Mouse (Mus musculus) embryonic fibroblast, embryonic 13.5 days (primary cell): ENCODE measurements around the gene Arhgef10l. TPM values are rescaled to one million over a fixed set of nuclear protein-coding genes. Genes with fewer than 3 reads are reported as not detected.

Source experiments
- H3K27ac ChIP-seq: 2 replicates; pipeline ENCODE4 v1.5.1; 2012; ENCODE audit warnings: low read length, control low read depth, inconsistent platforms; ENCODE audit not compliant: insufficient read depth
- H3K4me1 ChIP-seq: 2 replicates; pipeline ENCODE4 v1.6.1; 2011; ENCODE audit warnings: low read length; ENCODE audit not compliant: control insufficient read depth, insufficient read depth
- H3K4me3 ChIP-seq: 2 replicates; pipeline ENCODE4 v1.5.1; 2011; ENCODE audit warnings: mild to moderate bottlenecking, control low read depth, low read length; ENCODE audit not compliant: insufficient read depth
- CTCF ChIP-seq: IDR thresholded peaks from 2 replicates; pipeline ENCODE4 v1.5.1; 2011; ENCODE audit warnings: mild to moderate bottlenecking, control low read depth, low read length, moderate library complexity, borderline replicate concordance; ENCODE audit not compliant: insufficient read depth
- POLR2A ChIP-seq: IDR thresholded peaks from 2 replicates; pipeline ENCODE4 v1.6.1; 2011; ENCODE audit warnings: low read depth, mild to moderate bottlenecking, control low read depth, low read length, moderate library complexity
- polyA plus RNA-seq: library from polyadenylated mRNA; stranded (reverse); fragments of >200 nt; gene quantifications from 2 replicates; pipeline ENCODE4 v1.2.4, GENCODE M21; 2011; ENCODE audit warnings: low read depth; ENCODE audit not compliant: missing spikeins, insufficient read length

The Arhgef10l gene
- polyA plus RNA-seq, 1 experiment = 12.6 TPM

DNA sequence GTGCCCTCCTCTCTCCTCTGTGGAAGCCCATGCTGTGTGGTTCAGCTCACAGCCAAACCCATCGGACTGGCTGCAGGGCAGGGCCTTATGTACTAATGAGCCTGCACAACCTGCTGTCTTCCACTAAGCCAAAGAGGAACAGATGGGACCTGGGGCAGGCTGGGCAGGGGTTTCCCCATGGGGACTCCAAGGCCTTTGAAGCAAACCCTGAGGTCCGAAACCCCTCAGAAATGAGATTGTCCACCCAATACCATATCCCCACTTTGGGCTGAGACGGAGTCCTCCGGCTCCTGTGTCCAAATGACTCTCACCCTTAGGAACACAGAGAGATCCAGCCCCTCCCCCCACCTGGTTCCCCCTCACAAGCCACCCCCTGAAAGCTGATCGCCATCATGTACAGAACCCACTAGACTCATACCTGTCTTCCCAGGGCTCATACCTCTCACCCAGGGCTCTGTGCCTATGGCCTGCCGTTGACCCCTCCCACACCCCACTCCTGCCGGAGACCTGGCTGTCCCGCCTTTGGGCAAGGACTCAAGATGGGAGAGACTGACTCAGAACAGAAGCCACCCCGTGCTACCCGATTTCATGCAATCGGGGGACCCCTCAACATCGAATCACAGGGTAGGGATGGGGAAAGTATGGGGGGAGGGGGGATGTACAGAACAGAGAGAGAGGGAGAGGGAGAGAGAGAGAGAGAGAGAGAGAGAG is 17.9 kb downstream of the Arhgef10l start:
- H3K4me3 ChIP-seq = peak overlapping the region; percentile 60
- no peak for TF ChIP-seq CTCF
- peak; percentile 44; the same call in 1 of the 2 replicates for TF ChIP-seq POLR2A
- no peaks in the 10 kb centered on the region for H3K4me1 ChIP-seq
- H3K27ac ChIP-seq = peak overlapping the region; percentile 20; the same call in 1 of the 2 replicates

GRCm38 (mm10) chr4:140645638-140646037 is 20.2 kb downstream of the Arhgef10l start:
- no peak overlapping the region for H3K27ac ChIP-seq
- H3K4me3 ChIP-seq = no peak overlapping the region

GRCm38 (mm10) chr4:140644701-140645100 is 21.1 kb downstream of the Arhgef10l start:
- Histone ChIP-seq H3K4me3 (no peak overlapping the region), H3K27ac (no peak overlapping the region), H3K4me1 (no peaks in the 10 kb centered on the region)
- TF ChIP-seq POLR2A = no peak
- no peak for TF ChIP-seq CTCF

More at GRCm38 (mm10) chr4:140645638-140646037, 20.2 kb downstream of the Arhgef10l start:
- no peak for TF ChIP-seq CTCF
- no peak for TF ChIP-seq POLR2A
- no peaks in the 10 kb centered on the region for H3K4me1 ChIP-seq

DNA sequence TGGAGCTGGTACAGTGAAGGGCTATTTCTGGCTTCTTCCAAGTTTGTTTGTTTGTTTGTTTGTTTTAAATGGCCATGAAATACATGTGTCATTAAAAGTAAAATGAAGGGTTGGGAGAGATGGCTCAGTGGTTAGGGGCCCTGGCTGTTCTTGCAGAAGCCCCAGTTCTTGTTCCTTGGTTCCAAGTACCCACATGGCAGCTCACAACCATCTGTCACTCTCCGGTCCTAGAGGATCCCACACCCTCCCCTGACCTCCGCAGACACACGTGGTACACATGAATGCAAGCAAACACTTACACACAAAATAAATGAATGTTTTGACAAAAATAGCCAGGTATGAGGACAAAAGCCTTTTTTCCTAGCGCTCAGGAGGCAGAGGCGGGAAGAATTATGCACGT is 21.5 kb downstream of the Arhgef10l start:
- no peaks in the 10 kb centered on the region for H3K4me1 ChIP-seq
- TF ChIP-seq CTCF (no peak), POLR2A (no peak)
- no peak overlapping the region for H3K27ac ChIP-seq
- H3K4me3 ChIP-seq = no peak overlapping the region

DNA sequence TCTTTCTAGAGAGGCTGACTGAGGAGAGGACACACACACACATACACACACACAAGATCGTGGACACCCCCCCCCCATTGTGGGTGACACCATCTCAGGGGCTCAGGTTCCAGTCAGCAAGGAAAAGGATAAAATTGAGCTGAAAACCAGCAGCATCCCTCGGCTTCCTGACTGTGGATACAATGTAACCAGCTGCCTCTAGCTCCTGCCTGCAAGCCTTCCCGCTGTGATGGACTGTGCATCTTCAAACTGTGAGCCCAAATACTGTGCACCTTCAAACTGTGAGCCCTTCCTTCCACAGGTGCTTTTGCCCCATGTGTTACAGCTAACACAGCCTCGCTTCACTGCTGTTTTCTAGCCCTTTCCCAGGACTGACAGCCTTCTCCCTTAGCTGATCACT is 23.4 kb downstream of the Arhgef10l start:
- no peaks in the 10 kb centered on the region for H3K4me1 ChIP-seq
- TF ChIP-seq CTCF (no peak), POLR2A (no peak)
- H3K4me3 ChIP-seq = no peak overlapping the region
- no peak overlapping the region for H3K27ac ChIP-seq

- TF ChIP-seq CTCF (no peak), POLR2A (no peak)
- Histone ChIP-seq H3K4me1 (no peaks in the 10 kb centered on the region), H3K27ac (no peak overlapping the region), H3K4me3 (no peak overlapping the region)
Measured at GRCm38 (mm10) chr4:140641414-140641918, 24.3 kb downstream of the Arhgef10l start.

- Histone ChIP-seq H3K4me3 (no peak overlapping the region), H3K4me1 (no peaks in the 10 kb centered on the region), H3K27ac (no peak overlapping the region)
- no peak for TF ChIP-seq POLR2A
- TF ChIP-seq CTCF = no peak
Measured at GRCm38 (mm10) chr4:140640668-140641067, 25.1 kb downstream of the Arhgef10l start.

- no peak overlapping the region for H3K27ac ChIP-seq
- peaks cover 1% of the 10 kb centered on the region; the same call in 1 of the 2 replicates for H3K4me1 ChIP-seq
- TF ChIP-seq CTCF = no peak
- no peak for TF ChIP-seq POLR2A
- H3K4me3 ChIP-seq = no peak overlapping the region
Measured at GRCm38 (mm10) chr4:140640242-140640523, 25.6 kb downstream of the Arhgef10l start.

DNA sequence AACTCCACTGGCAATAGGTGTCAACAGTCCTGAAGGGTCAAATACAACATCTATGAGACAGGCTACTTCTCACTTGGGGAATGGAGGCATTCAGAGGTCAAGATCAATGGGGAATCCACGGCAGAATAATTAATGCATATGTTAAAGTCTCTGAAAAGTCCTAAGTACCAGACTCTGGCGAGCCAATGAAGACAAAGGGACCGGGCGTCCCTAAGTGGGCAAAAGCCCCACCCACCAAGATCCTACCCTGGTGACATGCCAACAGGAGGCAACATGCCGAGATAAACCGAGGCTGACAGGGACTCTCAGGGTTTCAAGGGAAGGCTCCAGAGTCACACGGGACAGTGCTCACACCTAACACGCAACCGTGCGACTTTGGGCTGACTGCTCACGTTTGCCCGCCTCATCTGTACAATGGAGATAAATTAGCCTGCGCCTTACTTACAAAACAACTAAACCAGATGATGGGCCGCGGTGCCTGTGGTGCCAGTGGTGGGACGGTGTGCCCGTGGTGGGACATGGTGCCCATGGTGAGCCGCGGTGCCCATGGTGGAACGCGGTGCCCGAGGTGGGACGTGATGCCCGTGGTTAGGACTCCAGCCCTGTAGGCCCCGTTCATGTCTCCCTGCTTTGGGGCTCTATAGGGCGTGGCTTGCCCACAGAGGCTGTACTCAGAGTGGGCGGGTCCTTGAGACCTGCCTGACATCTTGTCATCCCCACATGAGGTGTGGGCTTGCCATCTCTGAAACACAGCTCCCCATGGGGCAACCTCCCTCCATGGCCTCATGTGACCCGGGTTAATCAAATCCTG is 26.2 kb downstream of the Arhgef10l start:
- Histone ChIP-seq H3K4me3 (no peak overlapping the region), H3K4me1 (peaks cover 7% of the 10 kb centered on the region; the same call in 1 of the 2 replicates), H3K27ac (no peak overlapping the region)
- TF ChIP-seq CTCF (no peak), POLR2A (no peak)

DNA sequence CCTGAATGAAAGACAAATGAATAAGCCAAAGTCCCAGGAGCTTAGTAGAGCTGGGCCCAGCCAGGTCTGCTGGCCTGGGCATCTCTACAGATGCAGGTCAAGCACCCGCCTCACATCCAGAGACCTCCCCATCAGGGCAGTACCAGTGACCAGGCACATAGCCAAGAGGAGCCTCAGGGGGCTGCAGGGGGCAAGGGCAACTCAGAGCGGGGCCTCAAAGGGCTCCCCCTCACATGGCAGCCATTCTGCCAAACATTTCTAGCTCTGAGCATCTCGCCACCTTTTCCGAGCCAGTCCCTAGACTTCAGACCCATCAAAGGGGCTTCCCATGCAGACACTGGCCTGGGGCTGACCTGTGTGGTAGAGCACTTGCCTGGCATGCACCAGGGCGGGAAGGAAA is 27.2 kb downstream of the Arhgef10l start:
- TF ChIP-seq POLR2A (no peak), CTCF (no peak)
- Histone ChIP-seq H3K4me1 (peaks cover 9% of the 10 kb centered on the region; the same call in 1 of the 2 replicates), H3K4me3 (no peak overlapping the region), H3K27ac (no peak overlapping the region)
